Mouse (Mus musculus) stomach, postnatal 0 days (tissue): ENCODE data around the gene Appbp2.

Experiments used
- CTCF ChIP-seq: IDR thresholded peaks from 2 replicates; pipeline ENCODE4 v1.5.1; 2016; ENCODE audit warnings: antibody characterized with exemption, low read depth, mild to moderate bottlenecking, moderate library complexity
- EP300 ChIP-seq: optimal IDR thresholded peaks from 2 replicates; pipeline ENCODE3; 2016; ENCODE audit warnings: antibody characterized with exemption

DNA sequence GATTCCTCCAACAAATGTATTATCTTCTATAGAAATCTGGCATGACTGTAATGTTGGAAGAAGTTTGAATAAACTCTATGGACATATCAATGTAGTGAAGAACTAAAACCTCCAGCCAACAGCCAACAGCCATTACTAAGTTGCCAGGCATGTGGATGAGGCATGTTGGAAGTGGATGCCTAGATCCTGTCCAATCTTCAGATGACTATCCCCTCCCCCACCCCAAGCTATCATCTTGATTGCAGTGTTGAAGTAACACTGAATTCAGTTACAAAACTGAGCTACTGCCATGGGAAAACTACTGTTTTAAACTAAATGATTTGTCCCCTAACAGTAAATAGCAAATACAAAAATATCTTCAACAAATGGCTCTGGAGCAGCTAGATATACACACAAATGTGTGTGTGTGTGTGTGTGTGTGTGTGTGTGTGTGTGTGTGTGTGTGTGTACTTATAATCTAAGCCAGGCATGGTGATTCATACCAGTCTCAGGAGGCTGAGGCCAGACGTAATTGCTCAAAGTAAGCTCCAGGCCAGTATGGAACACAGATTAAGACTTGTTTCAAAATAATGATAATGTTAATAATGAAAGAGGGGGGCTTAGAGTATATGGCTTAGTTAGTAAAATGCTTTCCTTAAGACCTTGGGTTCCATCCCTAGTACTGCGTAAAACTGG lies 82.5 kb downstream of the Appbp2 start:
- TF ChIP-seq EP300 (no peak), CTCF (no peak)
